Mouse (Mus musculus) MEL (cell line): ENCODE measurements around the gene Cps1. TPM values are rescaled to one million over a fixed set of nuclear protein-coding genes. Genes with fewer than 3 reads are reported as not detected.

ENCODE experiments used
- DNase-seq: peaks from one replicate; pipeline ENCODE4 v3.0.0; 2011; ENCODE audit warnings: low read depth, low spot score
- H3K27ac ChIP-seq: 2 replicates; pipeline ENCODE4 v1.5.1; 2012; ENCODE audit warnings: low read depth, mild to moderate bottlenecking, control low read depth, low read length, moderate library complexity; ENCODE audit not compliant: control insufficient read depth
- H3K27me3 ChIP-seq, 2 experiments: fragments of 150-350 bp in 1 of 2; sonication (generic) in 1 of 2; 2 replicates each; pipeline ENCODE4 v1.6.1; 2012; ENCODE audit warnings: low read length in 2 of 2, mild to moderate bottlenecking in 2 of 2, improper control_type of control experiment in 1 of 2, moderate library complexity in 1 of 2; ENCODE audit not compliant: insufficient read depth in 2 of 2, control insufficient read depth in 1 of 2
- H3K36me3 ChIP-seq, 2 experiments: 2 replicates each; pipeline ENCODE4 v1.6.1; 2012 to 2014; ENCODE audit warnings: low read length in 2 of 2, improper control_type of control experiment in 1 of 2, inconsistent platforms in 1 of 2, mild to moderate bottlenecking in 1 of 2; ENCODE audit not compliant: insufficient read depth in 2 of 2, control insufficient read depth in 1 of 2
- H3K4me1 ChIP-seq, 2 experiments: fragments of 150-350 bp in 1 of 2; sonication (generic) in 1 of 2; 2 replicates each; pipeline ENCODE4 v1.6.1; 2012; ENCODE audit warnings: low read length in 2 of 2, improper control_type of control experiment in 1 of 2, mild to moderate bottlenecking in 1 of 2; ENCODE audit not compliant: insufficient read depth in 2 of 2, control insufficient read depth in 1 of 2
- H3K4me3 ChIP-seq, 2 experiments: fragments of 150-350 bp in 1 of 2; sonication (generic) in 1 of 2; 2 replicates each; pipeline ENCODE4 v1.5.1; 2012; ENCODE audit warnings: low read depth in 2 of 2, low read length in 2 of 2, mild to moderate bottlenecking in 2 of 2, moderate library complexity in 2 of 2, control low read depth in 1 of 2, improper control_type of control experiment in 1 of 2; ENCODE audit not compliant: control insufficient read depth in 1 of 2, insufficient read depth in 1 of 2
- H3K79me2 ChIP-seq: 2 replicates; pipeline ENCODE4 v1.6.1; 2012; ENCODE audit warnings: mild to moderate bottlenecking, low read length, moderate library complexity; ENCODE audit not compliant: control insufficient read depth, poor library complexity, insufficient read depth
- H3K9ac ChIP-seq: 2 replicates; pipeline ENCODE4 v1.6.1; 2012; ENCODE audit warnings: low read depth, mild to moderate bottlenecking, control low read depth, low read length, moderate library complexity; ENCODE audit not compliant: control insufficient read depth, poor library complexity, severe bottlenecking
- H3K9me3 ChIP-seq: fragments of 150-350 bp; sonication (generic); replicated peaks from 2 replicates; pipeline ENCODE4 v1.6.1; 2012; ENCODE audit warnings: mild to moderate bottlenecking, low read length, improper control_type of control experiment, moderate library complexity; ENCODE audit not compliant: insufficient read depth
- BHLHE40 ChIP-seq: IDR thresholded peaks from 2 replicates; pipeline ENCODE4 v1.6.1; 2012; ENCODE audit warnings: low read depth, mild to moderate bottlenecking, inconsistent platforms, low read length, improper control_type of control experiment, borderline replicate concordance
- CTCF ChIP-seq, 3 experiments: IDR thresholded peaks in 2 of 3; conservative IDR thresholded peaks in 1 of 3; 2 replicates each; pipeline ENCODE4 v1.5.1; 2011 to 2012; ENCODE audit warnings: low read length in 3 of 3, low read depth in 2 of 3, mild to moderate bottlenecking in 2 of 3, improper control_type of control experiment in 1 of 3, inconsistent platforms in 1 of 3, mixed read lengths in 1 of 3, moderate library complexity in 1 of 3; ENCODE audit not compliant: control insufficient read depth in 1 of 3, insufficient read depth in 1 of 3, poor library complexity in 1 of 3, severe bottlenecking in 1 of 3
- ELF1 ChIP-seq: IDR thresholded peaks from 2 replicates; pipeline ENCODE4 v1.6.1; 2014; ENCODE audit warnings: low read depth, mild to moderate bottlenecking, inconsistent platforms, low read length, improper control_type of control experiment, moderate library complexity
- EP300 ChIP-seq, 2 experiments: IDR thresholded peaks; 2 replicates each; pipeline ENCODE4 v1.6.1; 2011; ENCODE audit warnings: improper control_type of control experiment in 2 of 2, low read length in 2 of 2, low read depth in 1 of 2, mild to moderate bottlenecking in 1 of 2
- GABPA ChIP-seq: IDR thresholded peaks from 2 replicates; pipeline ENCODE4 v1.6.1; 2012; ENCODE audit warnings: low read depth, mild to moderate bottlenecking, inconsistent platforms, low read length, improper control_type of control experiment, moderate library complexity
- GATA1 ChIP-seq: IDR thresholded peaks from 2 replicates; pipeline ENCODE4 v1.6.1; 2011; ENCODE audit warnings: low read depth, low read length, improper control_type of control experiment
- JUND ChIP-seq: IDR thresholded peaks from 2 replicates; pipeline ENCODE4 v1.6.1; 2011; ENCODE audit warnings: low read depth, mild to moderate bottlenecking, improper control_type of control experiment, low read length
- MAX ChIP-seq: IDR thresholded peaks from 2 replicates; pipeline ENCODE4 v1.6.1; 2011; ENCODE audit warnings: low read length, improper control_type of control experiment
- MAZ ChIP-seq: IDR thresholded peaks from 2 replicates; pipeline ENCODE4 v1.6.1; 2012; ENCODE audit warnings: low read depth, mild to moderate bottlenecking, inconsistent platforms, low read length, improper control_type of control experiment
- MXI1 ChIP-seq: IDR thresholded peaks from 2 replicates; pipeline ENCODE4 v1.6.1; 2011; ENCODE audit warnings: mild to moderate bottlenecking, low read depth, low read length, improper control_type of control experiment
- MYC ChIP-seq: IDR thresholded peaks from 2 replicates; pipeline ENCODE4 v1.6.1; 2011; ENCODE audit warnings: low read depth, mild to moderate bottlenecking, low read length, improper control_type of control experiment, moderate library complexity
- NRF1 ChIP-seq: IDR thresholded peaks from 2 replicates; pipeline ENCODE4 v1.6.1; 2014; ENCODE audit warnings: low read depth, mild to moderate bottlenecking, inconsistent platforms, low read length, improper control_type of control experiment, moderate library complexity; ENCODE audit not compliant: poor library complexity, insufficient read depth, severe bottlenecking
- POLR2A ChIP-seq, 2 experiments: IDR thresholded peaks; 2 replicates each; pipeline ENCODE4 v1.6.1; 2011 to 2012; ENCODE audit warnings: low read length in 2 of 2, mild to moderate bottlenecking in 2 of 2, control low read depth in 1 of 2, improper control_type of control experiment in 1 of 2, low read depth in 1 of 2, moderate library complexity in 1 of 2; ENCODE audit not compliant: control insufficient read depth in 1 of 2, insufficient read depth in 1 of 2, poor library complexity in 1 of 2
- POLR2AphosphoS2 ChIP-seq: IDR thresholded peaks from 2 replicates; pipeline ENCODE4 v1.6.1; 2011; ENCODE audit warnings: low read length, improper control_type of control experiment
- TCF12 ChIP-seq: IDR thresholded peaks from 2 replicates; pipeline ENCODE4 v1.6.1; 2014; ENCODE audit warnings: low read depth, mild to moderate bottlenecking, inconsistent platforms, low read length, improper control_type of control experiment, moderate library complexity
- USF2 ChIP-seq, 2 experiments: IDR thresholded peaks; 2 replicates each; pipeline ENCODE4 v1.6.1; 2011 to 2012; ENCODE audit warnings: improper control_type of control experiment in 2 of 2, low read length in 2 of 2, borderline replicate concordance in 1 of 2, inconsistent platforms in 1 of 2, low read depth in 1 of 2, mild to moderate bottlenecking in 1 of 2; ENCODE audit not compliant: insufficient read depth in 1 of 2
- ZC3H11A ChIP-seq: IDR thresholded peaks from 2 replicates; pipeline ENCODE4 v1.6.1; 2012; ENCODE audit warnings: low read depth, mild to moderate bottlenecking, inconsistent platforms, low read length, improper control_type of control experiment
- ZMIZ1 ChIP-seq: IDR thresholded peaks from 2 replicates; pipeline ENCODE4 v1.6.1; 2012; ENCODE audit warnings: low read depth, mild to moderate bottlenecking, inconsistent platforms, low read length, improper control_type of control experiment, moderate library complexity
- polyA plus RNA-seq, 2 experiments: library from polyadenylated mRNA; stranded (reverse) in 1 of 2; unstranded in 1 of 2; fragments of >175 nt in 1 of 2; fragments of >200 nt in 1 of 2; gene quantifications; 2 replicates each; pipeline versions ENCODE4 v1.2.1 to v1.2.4; 2012; ENCODE audit warnings: low replicate concordance in 2 of 2, low read depth in 1 of 2; ENCODE audit not compliant: insufficient read length in 2 of 2, insufficient read depth in 1 of 2, missing spikeins in 1 of 2
- total RNA-seq: library from RNA; depleted of rRNA; stranded (reverse); fragments of 300-350 nt; gene quantifications from 2 replicates; pipeline ENCODE4 v1.2.3, GENCODE M21; 2012

Cps1 gene
- total and polyA plus RNA-seq, 3 experiments, result not detected

GRCm38 (mm10) chr1:67184134-67184533 is 61.3 kb downstream of the Cps1 start:
- Histone ChIP-seq H3K36me3 (no peaks in the 10 kb centered on the region), H3K27ac (no peak overlapping the region), H3K4me3 (no peak overlapping the region), H3K9me3 (no peaks in the 10 kb centered on the region), H3K4me1 (no peaks in the 10 kb centered on the region), H3K27me3 (no peaks in the 10 kb centered on the region; a peak in 1 of 4 replicates), H3K79me2 (no peaks in the 10 kb centered on the region), H3K9ac (no peak overlapping the region)
- DNase-seq, result no peak
- TF ChIP-seq GABPA, result no peak
- no peak for TF ChIP-seq POLR2AphosphoS2
- no peak for TF ChIP-seq ZMIZ1

GRCm38 (mm10) chr1:67197335-67197734 is 74.5 kb downstream of the Cps1 start:
- H3K79me2 ChIP-seq, result no peaks in the 10 kb centered on the region
- TF ChIP-seq CTCF (IDR thresholded peaks at IDR 0.05 in 2 of 3, conservative IDR thresholded peaks at IDR 0.05 in 1 of 3; ENCODE audit: control insufficient read depth in 1 of 3, insufficient read depth in 1 of 3, low read depth in 2 of 3, low read length in 3 of 3, poor library complexity in 1 of 3, severe bottlenecking in 1 of 3) (no peak), USF2 (IDR thresholded peaks at IDR 0.05; ENCODE audit: borderline replicate concordance in 1 of 2, insufficient read depth in 1 of 2, low read depth in 1 of 2, low read length in 2 of 2) (no peak), BHLHE40 (no peak), NRF1 (no peak), GATA1 (no peak), TCF12 (no peak), EP300 (IDR thresholded peaks at IDR 0.05; ENCODE audit: low read depth in 1 of 2, low read length in 2 of 2) (no peak), POLR2A (IDR thresholded peaks at IDR 0.05; ENCODE audit: control insufficient read depth in 1 of 2, insufficient read depth in 1 of 2, low read depth in 1 of 2, low read length in 2 of 2, poor library complexity in 1 of 2) (no peak), MYC (no peak), MAZ (no peak), MAX (no peak), POLR2AphosphoS2 (no peak), JUND (no peak), MXI1 (no peak), ZC3H11A (no peak), ELF1 (no peak)

More at GRCm38 (mm10) chr1:67197335-67197734, 74.5 kb downstream of the Cps1 start:
- Histone ChIP-seq H3K9ac (no peak overlapping the region), H3K27ac (no peak overlapping the region), H3K4me1 (no peaks in the 10 kb centered on the region), H3K9me3 (no peaks in the 10 kb centered on the region), H3K27me3 (no peaks in the 10 kb centered on the region), H3K36me3 (no peaks in the 10 kb centered on the region), H3K4me3 (no peak overlapping the region)
- DNase-seq, result no peak
